Comparison of ENCODE assay signal across 16 mouse cellular contexts in genomic region chr2:129797709-129798108, GRCm38 (mm10).
"Had no signal": no experiment of that assay in that cellular context is flagged by ENCODE, and none has a peak within 500 bp of the region (broad histone marks: within the 10 kb centered on the region; RNA-seq: fewer than 3 reads in every experiment).

No protein-coding gene starts in this region.

- DNase-seq: retina, postnatal 1 day; right cerebral cortex, adult 18-20 months; right cerebral cortex, postnatal 14 days; right cerebral cortex, postnatal 25 days; right cerebral cortex, postnatal 4 days; spleen, adult 18-20 months; thymus, adult 18-20 months; thymus, adult 2 months; thymus, postnatal 14 days; thymus, postnatal 25 days; thymus, postnatal 36 days; thymus, postnatal 4 days had no signal

- H3K9ac ChIP-seq: neural tube, embryonic 13.5 days; neural tube, embryonic 15.5 days; stomach, embryonic 15.5 days had no signal

- H3K27me3 ChIP-seq: neural tube, embryonic 13.5 days; neural tube, embryonic 15.5 days; stomach, embryonic 15.5 days had no signal

- H3K27ac ChIP-seq: neural tube, embryonic 13.5 days; neural tube, embryonic 15.5 days; stomach, embryonic 15.5 days; stomach, postnatal 0 days had no signal

- H3K9me3 ChIP-seq: neural tube, embryonic 15.5 days; stomach, embryonic 15.5 days had no signal

- H3K4me3 ChIP-seq: neural tube, embryonic 13.5 days; neural tube, embryonic 15.5 days; stomach, embryonic 15.5 days had no signal

- H3K36me3 ChIP-seq: neural tube, embryonic 13.5 days; neural tube, embryonic 15.5 days; stomach, embryonic 15.5 days had no signal
